Mouse (Mus musculus) kidney, embryonic 14.5 days (tissue): ENCODE measurements around the gene Foxj3. TPM values are rescaled to one million over a fixed set of nuclear protein-coding genes. Genes with fewer than 3 reads are reported as not detected.

ENCODE experiments used
- ATAC-seq: fragments of 200-750 bp; cut with Nextera tagmentation; 2 replicates; pipeline ENCODE4 v1.8.0; 2017; ENCODE audit warnings: moderate number of reproducible peaks, mild to moderate bottlenecking, moderate TSS enrichment, moderate library complexity; ENCODE audit not compliant: low FRiP score, low TSS enrichment
- H3K27ac ChIP-seq: fragments of 300-500 bp; sonication (generic); 2 replicates; pipeline ENCODE4 v1.5.1; 2014; ENCODE audit warnings: low read depth, mild to moderate bottlenecking, low read length, moderate library complexity, mixed read lengths
- H3K27me3 ChIP-seq: fragments of 300-500 bp; sonication (generic); 2 replicates; pipeline ENCODE4 v1.6.1; 2014; ENCODE audit warnings: mild to moderate bottlenecking, low read length; ENCODE audit not compliant: control insufficient read depth, insufficient read depth
- H3K36me3 ChIP-seq: fragments of 300-500 bp; sonication (generic); 2 replicates; pipeline ENCODE4 v1.6.1; 2014; ENCODE audit warnings: low read length, mixed read lengths; ENCODE audit not compliant: control insufficient read depth, insufficient read depth
- H3K4me1 ChIP-seq: fragments of 300-500 bp; sonication (generic); 2 replicates; pipeline ENCODE4 v1.6.1; 2014; ENCODE audit warnings: low read length, mixed read lengths; ENCODE audit not compliant: control insufficient read depth, insufficient read depth
- H3K4me2 ChIP-seq: fragments of 300-500 bp; sonication (generic); replicated peaks from 2 replicates; pipeline ENCODE4 v1.6.1; 2014; ENCODE audit warnings: low read depth, mild to moderate bottlenecking, low read length
- H3K4me3 ChIP-seq: fragments of 300-500 bp; sonication (generic); 2 replicates; pipeline ENCODE4 v1.5.1; 2014; ENCODE audit warnings: mild to moderate bottlenecking, low read length
- H3K9ac ChIP-seq: fragments of 300-500 bp; sonication (generic); 2 replicates; pipeline ENCODE4 v1.6.1; 2014; ENCODE audit warnings: low read depth, mild to moderate bottlenecking, low read length, moderate library complexity
- H3K9me3 ChIP-seq: fragments of 300-500 bp; sonication (generic); 2 replicates; pipeline ENCODE4 v1.6.1; 2016; ENCODE audit warnings: low read length; ENCODE audit not compliant: control insufficient read depth
- WGBS: fragments of 180-500 bp; shearing (Covaris S2); extraction: QIAGEN DNeasy Blood & Tissue Kit; methylation state at CpG from one replicate; pipeline ENCODE4 v1.1.7; 2014; 5-methylcytosine and 5-hydroxymethylcytosine counted together
- polyA plus RNA-seq: library from polyadenylated mRNA; unstranded; fragments of >200 nt; fragmentation: Nextera tagmentation; extraction: Ambion mirVana; gene quantifications from 2 replicates; pipeline ENCODE4 v1.2.1, GENCODE M21; 2014

Gene Foxj3
- polyA plus RNA-seq, 1 experiment from 2014 or later = 30.2 TPM

DNA sequence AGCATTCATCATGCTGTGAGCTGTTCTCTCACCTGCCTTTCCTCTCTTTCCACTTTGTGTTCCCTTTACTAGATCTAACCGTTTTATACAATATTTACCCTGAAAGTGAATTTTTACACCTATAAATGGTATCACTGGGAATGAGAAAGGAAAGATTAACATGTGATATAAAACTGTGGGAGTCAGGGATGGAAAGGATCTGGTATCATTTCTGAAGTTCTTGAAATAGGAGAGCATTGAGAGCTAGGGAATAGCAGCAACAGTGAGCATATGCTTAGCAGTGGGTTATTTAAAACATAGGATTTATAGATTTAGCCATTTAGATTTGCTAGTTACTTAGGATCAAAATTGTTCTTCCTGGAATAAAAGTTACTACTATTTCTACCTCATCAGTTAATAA, 53.2 kb downstream of the Foxj3 start:
- 92% methylated on average over 1 of the region's 1 CpGs for WGBS
- Histone ChIP-seq H3K9ac (no peak overlapping the region), H3K4me3 (no peak overlapping the region), H3K27me3 (no peaks in the 10 kb centered on the region), H3K36me3 (peaks cover 19% of the 10 kb centered on the region), H3K9me3 (no peaks in the 10 kb centered on the region), H3K4me2 (no peak overlapping the region), H3K4me1 (no peaks in the 10 kb centered on the region), H3K27ac (no peak overlapping the region)
- ATAC-seq = no peak

GRCm38 (mm10) chr4:119592479-119592878, 55.7 kb downstream of the Foxj3 start:
- no peaks in the 10 kb centered on the region for H3K9me3 ChIP-seq
- no peaks in the 10 kb centered on the region for H3K4me1 ChIP-seq
- no peak for ATAC-seq
- no peaks in the 10 kb centered on the region for H3K27me3 ChIP-seq
- H3K4me2 ChIP-seq = no peak overlapping the region
- H3K9ac ChIP-seq = no peak overlapping the region
- H3K36me3 ChIP-seq = peaks cover 5% of the 10 kb centered on the region
- no peak overlapping the region for H3K4me3 ChIP-seq
- H3K27ac ChIP-seq = no peak overlapping the region
- WGBS = 80% methylated on average over 3 of the region's 3 CpGs

GRCm38 (mm10) chr4:119594331-119594730, 57.5 kb downstream of the Foxj3 start:
- Histone ChIP-seq H3K4me2 (no peak overlapping the region), H3K4me1 (no peaks in the 10 kb centered on the region), H3K9me3 (no peaks in the 10 kb centered on the region), H3K27ac (no peak overlapping the region), H3K9ac (no peak overlapping the region), H3K36me3 (no peaks in the 10 kb centered on the region), H3K4me3 (no peak overlapping the region), H3K27me3 (no peaks in the 10 kb centered on the region)
- no peak for ATAC-seq
- 94% methylated on average over 14 of the region's 14 CpGs for WGBS

DNA sequence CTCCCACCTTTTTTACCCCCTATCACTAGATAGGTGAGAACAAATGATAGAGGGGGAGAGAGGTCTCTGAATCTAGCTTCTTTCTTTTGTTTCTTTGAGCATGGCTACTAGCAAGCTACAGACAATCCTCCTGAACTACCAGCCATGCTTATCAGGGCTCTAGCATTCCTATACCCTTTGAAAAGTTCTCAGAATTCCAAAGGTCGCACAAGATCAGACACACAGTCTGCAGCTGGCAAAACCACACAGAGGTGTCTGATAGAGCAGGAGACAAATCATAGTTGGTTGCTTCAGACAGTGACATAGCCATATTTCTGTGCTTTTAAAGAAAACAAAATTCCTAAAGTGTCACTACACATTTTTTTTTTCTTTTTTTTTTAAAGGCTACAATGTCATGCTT, 62.8 kb downstream of the Foxj3 start:
- Histone ChIP-seq H3K4me3 (no peak overlapping the region), H3K27ac (no peak overlapping the region), H3K36me3 (peaks cover 11% of the 10 kb centered on the region), H3K4me2 (no peak overlapping the region), H3K4me1 (no peaks in the 10 kb centered on the region), H3K9me3 (no peaks in the 10 kb centered on the region), H3K27me3 (no peaks in the 10 kb centered on the region), H3K9ac (no peak overlapping the region)
- WGBS = 68% methylated on average over 1 of the region's 1 CpGs
- no peak for ATAC-seq

GRCm38 (mm10) chr4:119609488-119609887, 72.7 kb downstream of the Foxj3 start:
- Histone ChIP-seq H3K4me3 (no peak overlapping the region), H3K27ac (no peak overlapping the region), H3K4me2 (no peak overlapping the region), H3K4me1 (no peaks in the 10 kb centered on the region), H3K36me3 (peaks cover 5% of the 10 kb centered on the region), H3K9ac (no peak overlapping the region), H3K9me3 (no peaks in the 10 kb centered on the region), H3K27me3 (no peaks in the 10 kb centered on the region)
- ATAC-seq = no peak
- WGBS = 89% methylated on average over 1 of the region's 1 CpGs

DNA sequence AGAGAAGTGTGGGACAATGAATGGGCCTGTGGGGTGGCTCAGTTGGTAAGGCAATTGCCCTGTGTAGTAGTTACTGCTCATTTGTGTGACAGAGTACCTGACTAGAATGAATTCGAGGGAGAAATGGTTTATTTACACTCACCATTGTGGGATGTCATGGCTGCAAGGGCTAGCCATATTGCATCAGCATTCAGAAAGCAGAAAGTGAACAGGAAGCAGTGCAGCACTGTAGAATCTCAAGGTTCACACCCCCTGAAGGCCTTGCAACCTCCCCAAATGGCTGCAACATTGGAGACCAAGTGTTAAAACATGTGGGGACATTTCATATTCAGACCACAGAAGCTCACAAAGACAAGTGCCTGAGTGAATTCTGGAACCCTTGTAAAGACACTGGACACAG, 77.3 kb downstream of the Foxj3 start:
- no peak for ATAC-seq
- Histone ChIP-seq H3K36me3 (peaks cover 8% of the 10 kb centered on the region; the same call in 1 of the 2 replicates), H3K27me3 (no peaks in the 10 kb centered on the region), H3K9me3 (no peaks in the 10 kb centered on the region), H3K27ac (no peak overlapping the region), H3K4me1 (no peaks in the 10 kb centered on the region), H3K4me3 (no peak overlapping the region), H3K9ac (no peak overlapping the region), H3K4me2 (no peak overlapping the region)
- 72% methylated on average over 1 of the region's 1 CpGs for WGBS

DNA sequence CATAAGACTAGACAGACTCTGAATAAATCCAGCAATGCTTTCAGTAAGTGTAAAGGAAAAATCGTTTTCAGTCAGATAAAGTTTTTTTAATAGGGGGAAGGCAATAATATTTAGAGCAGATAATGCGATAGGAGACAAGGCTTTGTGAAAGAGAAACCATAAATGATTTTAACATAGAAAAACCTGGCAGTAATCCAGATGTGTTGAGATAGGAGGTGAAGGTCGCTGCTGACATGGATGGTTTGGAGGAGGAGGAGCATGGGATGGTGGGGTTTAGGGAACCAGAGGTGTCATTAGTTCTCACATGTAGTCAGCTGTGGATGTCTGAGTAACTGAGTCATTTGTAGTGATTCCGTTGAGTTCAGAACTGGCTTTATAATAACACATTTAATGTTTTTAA, 77.9 kb downstream of the Foxj3 start:
- no peaks in the 10 kb centered on the region for H3K4me1 ChIP-seq
- H3K27me3 ChIP-seq = no peaks in the 10 kb centered on the region
- H3K4me3 ChIP-seq = no peak overlapping the region
- ATAC-seq = no peak
- no peak overlapping the region for H3K9ac ChIP-seq
- peaks cover 13% of the 10 kb centered on the region for H3K36me3 ChIP-seq
- no peaks in the 10 kb centered on the region for H3K9me3 ChIP-seq
- no peak overlapping the region for H3K27ac ChIP-seq
- H3K4me2 ChIP-seq = no peak overlapping the region
- WGBS = 84% methylated on average over 4 of the region's 4 CpGs

DNA sequence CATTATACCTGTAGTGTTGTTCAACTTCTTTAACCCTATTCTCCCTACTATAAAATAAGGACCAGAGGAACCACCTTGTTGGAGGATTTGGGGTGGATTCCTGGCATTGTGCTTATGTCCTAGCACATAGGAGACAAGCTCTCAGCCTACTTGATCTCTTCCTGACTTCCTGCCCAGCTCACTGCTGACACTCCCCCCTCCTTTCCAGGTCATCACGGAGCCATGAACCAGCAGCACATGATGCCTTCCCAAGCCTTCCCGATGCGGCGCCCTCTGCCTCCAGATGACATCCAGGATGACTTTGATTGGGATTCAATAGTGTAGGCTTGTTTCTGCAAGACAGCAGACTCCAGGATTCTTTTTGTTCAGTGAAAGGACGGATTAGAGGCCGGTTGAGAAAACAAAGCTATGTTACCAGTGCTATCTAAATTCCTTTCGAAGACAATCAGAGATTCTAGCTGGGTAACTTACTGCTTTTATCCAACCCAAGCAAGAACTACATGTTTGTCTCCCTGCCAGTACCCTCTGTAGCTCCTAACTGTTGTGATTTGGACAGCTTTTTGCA, 89.4 kb downstream of the Foxj3 start:
- no peak for ATAC-seq
- WGBS = 73% methylated on average over 7 of the region's 7 CpGs
- H3K36me3 ChIP-seq = peaks cover 62% of the 10 kb centered on the region

DNA sequence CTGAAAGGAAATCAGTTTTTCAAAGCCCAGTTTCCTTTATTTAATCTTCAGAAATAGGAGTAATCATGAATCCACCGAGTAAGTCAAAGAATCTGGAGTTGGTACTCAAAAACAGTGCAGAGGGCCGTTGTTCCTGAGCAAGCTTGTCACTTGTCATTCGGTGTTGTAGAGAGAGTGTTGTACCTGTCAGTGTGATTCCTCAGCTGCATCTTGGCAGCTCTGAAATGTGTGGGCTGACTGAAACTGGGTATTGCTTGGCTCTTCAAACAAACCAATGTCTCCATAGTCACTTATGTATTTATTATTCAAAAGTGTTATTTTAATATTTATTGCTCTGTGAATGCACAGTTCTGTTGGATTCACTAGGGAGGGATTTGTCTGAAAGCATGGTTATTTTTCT, 90.1 kb downstream of the Foxj3 start:
- ATAC-seq = no peak
- H3K4me2 ChIP-seq = no peak overlapping the region
- peaks cover 6% of the 10 kb centered on the region for H3K4me1 ChIP-seq
- no peak overlapping the region for H3K9ac ChIP-seq
- H3K36me3 ChIP-seq = peaks cover 62% of the 10 kb centered on the region
- H3K27ac ChIP-seq = no peak overlapping the region
- no peaks in the 10 kb centered on the region for H3K9me3 ChIP-seq
- no peak overlapping the region for H3K4me3 ChIP-seq
- WGBS = 87% methylated on average over 3 of the region's 3 CpGs
- no peaks in the 10 kb centered on the region for H3K27me3 ChIP-seq

More for the DNA sequence above, 89.4 kb downstream of the Foxj3 start:
- no peaks in the 10 kb centered on the region for H3K27me3 ChIP-seq
- H3K4me3 ChIP-seq = no peak overlapping the region
- no peak overlapping the region for H3K4me2 ChIP-seq
- no peaks in the 10 kb centered on the region; the same call in 1 of the 2 replicates for H3K4me1 ChIP-seq
- H3K27ac ChIP-seq = no peak overlapping the region
- H3K9me3 ChIP-seq = no peaks in the 10 kb centered on the region
- no peak overlapping the region for H3K9ac ChIP-seq
